Mouse (Mus musculus): ENCODE measurements at regions not wholly inside any gene's neighbourhood (a gene's known extent, or its start where the extent isn't known, plus 50 kb on each side); places are given as distances from the start of the nearest gene placed in this dataset.

DNA sequence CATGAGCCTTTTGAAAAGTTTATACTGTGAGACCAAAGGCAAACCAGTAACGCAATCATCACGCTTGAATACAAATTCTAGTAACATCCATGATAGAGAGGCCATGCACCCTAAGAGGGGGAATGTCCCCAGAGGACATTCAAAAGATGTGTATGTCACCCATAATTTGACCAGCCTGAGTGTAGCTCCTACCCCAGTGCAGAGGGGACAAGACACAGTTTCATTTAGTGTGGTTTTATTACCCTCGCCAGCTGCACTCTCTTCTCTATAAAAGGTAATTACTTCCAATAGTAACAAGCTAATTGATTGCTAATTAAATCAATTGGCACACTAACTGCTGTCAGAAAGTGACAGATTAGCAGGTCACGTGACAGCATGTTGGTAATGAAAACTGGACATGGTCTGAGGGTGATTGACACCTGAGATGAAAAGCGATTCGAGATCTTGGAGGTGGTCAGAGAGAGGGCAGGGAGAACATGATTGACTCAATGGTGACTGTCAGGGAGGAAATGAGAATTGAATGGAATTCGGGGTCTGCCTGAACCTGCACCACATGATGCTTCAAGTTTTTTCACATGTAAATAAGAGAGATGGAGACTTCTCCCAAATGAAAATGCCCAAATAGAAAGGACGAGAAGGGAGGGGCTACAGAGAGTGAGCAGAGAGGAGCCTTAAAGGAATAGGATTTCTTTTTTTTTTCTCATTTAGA is 309.9 kb downstream of the En1 start:
- no peak for DNase-seq (ENCODE audit: low spot score)

DNA sequence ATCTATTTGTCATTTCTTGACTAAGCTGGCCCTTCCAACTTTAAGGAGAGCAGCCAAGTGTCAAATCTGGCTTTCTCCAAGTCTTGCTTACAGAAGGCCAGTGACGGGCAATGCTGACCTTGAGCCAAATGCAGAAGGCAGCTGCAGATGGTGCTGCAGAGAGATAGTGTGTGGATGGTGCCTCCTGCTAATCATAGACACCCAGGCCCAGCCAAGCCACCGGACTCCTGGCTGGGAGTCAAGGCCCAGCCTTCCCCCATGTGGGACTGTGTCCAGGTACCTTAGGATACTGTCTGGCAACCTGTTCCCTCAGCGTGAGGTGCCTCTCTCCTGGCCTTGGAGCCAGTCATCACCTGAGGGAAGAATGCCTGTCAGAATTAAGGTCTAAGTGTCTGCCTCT is 319.3 kb downstream of the En1 start:
- no peak for DNase-seq (ENCODE audit: low spot score)

DNA sequence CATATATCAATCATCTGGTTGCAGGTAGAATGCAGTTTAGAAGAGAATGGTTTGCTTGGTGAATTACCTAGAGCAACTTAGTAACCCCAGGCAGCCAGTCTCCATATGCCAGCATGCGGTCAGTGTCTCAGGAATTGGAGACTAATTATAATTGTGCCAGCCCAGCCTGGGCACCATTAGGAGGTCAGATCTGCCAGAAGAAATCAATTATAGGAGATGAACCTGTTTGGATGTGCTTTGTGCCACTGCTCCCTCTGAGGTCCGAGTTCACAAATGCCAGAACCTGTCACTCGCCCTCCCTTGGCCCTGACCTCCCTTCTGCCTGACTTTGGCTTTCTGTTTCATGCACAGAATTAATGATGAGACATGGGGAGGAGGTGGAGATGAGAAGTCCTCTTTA is 323.1 kb downstream of the En1 start:
- DNase-seq (ENCODE audit: low spot score), result peak; percentile 1

DNA sequence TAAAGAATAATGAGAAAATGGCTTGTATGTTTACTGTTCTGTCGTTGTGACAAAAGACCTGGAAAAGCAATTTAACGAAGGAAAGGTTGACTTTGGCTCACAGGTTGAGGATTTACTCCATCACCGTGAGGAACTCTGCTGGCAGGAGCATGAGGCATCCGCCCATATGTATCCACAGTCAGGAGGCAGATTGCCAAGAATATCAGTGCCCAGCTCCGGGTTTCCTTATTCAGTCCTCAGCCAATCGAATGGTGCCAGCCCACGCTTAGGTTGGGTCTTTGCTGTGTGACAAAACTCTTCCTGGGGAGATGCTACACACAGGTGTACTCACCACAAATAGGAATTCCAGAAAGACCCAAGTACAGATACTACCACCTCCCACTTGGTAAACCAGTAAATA is 327.9 kb downstream of the En1 start:
- no peak for DNase-seq (ENCODE audit: low spot score)

DNA sequence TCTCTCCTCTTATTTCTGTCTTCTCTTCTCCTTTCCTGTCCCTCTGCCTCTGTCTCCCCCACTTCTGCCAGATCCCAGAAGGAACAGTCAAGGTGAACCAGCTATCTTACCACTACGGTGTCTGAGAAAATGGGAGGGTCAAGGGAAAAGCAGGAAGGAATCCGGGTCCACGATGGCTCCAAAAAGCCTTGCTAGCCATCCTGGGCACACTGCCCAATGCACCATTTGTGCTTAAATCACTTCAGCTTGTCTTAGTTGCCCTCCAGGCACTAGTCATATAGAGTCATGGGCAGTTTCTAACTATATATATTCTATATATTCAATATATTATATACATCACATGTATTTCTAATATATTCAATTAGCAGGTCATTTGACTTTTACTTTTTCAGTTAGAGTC is 333.1 kb downstream of the En1 start:
- DNase-seq (ENCODE audit: low spot score), result no peak

DNA sequence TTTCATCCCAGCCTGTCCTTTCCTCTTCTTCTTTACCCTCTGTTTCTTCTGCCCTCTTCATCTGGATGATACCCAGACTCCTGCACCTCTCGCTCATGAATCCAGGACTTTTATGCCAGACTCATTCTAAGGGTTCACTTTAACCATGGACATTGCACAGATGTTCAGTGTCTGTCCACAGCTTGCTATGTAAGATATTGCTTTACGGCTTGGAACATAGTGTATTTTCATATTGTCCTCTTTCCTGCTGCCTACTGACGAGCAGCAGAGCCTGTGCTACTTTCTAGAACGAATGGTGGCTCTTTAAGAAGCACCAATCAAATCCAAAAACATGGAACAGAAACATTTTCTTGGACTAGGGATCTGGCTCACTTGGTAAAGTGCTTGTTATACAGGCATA is 341.5 kb downstream of the En1 start:
- DNase-seq (ENCODE audit: low spot score), result no peak

DNA sequence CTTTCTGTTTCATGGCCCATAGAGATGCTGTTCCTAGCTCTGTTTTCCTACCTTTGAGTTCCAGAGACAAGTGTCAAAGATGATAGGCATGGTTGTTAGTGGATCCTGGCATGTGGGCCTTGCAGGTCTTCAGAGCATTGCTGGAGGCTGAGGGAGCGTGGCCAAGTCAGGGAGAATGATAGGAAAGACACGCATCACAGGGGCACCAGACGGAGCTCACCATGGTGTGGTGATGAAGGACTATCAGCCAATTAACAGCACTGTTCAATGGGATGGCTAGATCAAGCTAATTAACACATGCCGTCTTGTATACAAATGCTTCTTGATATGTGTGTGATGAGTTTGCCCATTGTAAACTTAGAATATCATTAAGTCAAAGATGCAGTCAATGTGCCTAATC is 344.1 kb downstream of the En1 start:
- no peak for DNase-seq (ENCODE audit: low spot score)

DNA sequence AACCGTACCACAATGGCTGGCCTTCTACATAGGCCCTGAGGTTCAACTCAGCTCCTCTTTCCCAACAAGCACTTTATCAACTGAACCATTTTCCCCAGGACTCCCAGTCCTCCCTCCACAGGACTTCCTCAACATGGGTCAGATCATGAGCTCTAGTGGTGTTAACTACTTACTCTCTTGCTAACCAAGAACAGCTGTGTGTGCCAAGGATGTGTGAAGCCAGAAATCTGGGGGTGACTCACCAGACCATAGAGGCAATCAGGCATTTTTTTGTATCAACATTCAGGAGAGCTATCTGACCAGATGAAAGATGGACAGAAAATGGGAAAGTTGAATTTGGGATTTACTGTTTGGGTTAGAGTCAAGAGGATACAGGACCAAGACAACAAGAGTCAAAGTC is 359.0 kb downstream of the En1 start:
- DNase-seq (ENCODE audit: low spot score), result no peak

DNA sequence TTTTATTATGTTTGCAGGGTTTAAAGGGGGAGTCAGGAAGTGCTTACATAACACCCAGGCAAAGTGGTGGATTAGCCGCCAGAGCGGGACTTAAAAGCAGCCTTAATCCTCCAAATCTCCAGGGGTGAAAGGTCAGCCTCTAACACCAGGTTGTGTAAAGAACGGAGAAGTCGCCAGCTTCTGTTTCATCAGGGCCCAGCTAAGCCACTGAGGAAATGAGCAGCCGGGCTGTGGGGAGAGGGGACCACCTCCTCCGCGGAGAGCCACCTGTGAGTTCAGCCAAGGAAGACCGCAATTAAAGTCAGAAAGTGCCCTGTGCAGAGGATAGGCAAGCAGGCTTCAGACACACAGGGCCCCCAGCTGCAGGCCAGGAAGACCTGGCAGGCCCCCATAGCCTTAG is 359.8 kb downstream of the En1 start:
- peak; percentile 30 for DNase-seq (ENCODE audit: low spot score)

DNA sequence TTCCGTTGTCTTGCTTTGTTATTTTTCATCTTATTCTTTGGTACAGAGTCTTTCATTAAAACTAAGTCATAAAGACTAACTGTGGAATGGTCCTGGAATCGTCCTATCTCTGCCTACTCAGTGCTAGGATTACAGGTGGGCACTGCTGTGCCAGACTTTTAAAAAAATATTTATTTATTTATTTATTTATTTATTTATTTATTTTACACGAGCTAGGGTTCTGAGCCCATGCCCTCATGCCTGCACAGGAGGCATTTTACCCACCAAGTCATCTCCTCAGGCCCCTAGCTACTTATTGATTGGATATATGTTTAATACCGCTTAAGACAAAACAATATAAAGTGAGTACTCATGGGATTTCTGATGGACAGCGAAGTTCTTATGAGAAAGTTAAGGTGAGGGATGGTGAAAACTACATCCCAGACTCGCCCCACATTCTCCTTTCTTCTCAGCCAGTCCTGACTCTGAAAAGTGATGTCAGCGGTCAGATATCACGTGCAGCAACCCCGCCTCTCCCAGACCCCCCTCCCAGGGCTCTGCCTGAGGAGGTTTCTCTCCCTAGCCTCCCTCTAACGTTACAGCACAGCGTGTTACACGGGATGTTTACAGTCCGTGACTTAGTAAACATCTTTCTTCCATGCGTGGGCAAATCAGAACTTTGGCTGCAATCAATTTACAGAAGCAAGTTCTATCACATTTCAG is 361.4 kb downstream of the En1 start:
- DNase-seq (ENCODE audit: low spot score), result peak; percentile 53

DNA sequence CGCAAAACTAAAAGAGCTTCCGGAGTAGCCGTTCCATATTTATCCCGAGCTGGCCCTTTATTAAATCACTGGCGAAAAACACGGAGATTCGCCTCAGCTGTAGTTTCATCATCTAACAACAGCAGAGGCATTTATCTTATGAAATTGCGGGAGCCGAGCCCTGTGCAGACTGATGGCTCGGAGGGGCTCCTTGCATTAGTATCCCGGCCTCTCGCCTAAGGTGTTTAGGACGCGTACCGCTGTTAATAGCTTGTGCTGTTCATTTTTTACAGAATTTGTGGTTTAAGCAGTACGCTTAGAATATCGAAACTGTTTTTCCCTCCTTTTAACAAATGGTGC is 361.9 kb downstream of the En1 start:
- no peak for DNase-seq (ENCODE audit: low spot score)

DNA sequence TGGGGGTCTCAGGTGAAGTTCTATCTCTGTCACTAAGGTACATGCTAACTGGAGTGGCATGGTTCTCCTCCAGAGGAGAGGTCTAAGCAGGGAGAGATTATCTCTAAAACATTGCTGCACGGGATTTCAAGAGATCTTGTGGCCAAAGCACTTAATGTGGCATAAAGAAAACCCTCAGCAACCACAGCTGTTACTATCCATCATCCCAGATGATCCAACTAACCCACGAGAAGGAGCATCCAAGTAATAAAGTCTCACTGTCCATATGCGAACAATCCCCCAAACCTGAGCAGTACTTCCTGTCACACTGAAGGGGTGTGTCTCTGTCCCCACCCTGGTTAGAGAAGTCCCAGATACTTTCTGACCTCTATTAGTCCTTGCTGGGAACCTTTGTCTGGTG is 363.9 kb downstream of the En1 start:
- no peak for DNase-seq (ENCODE audit: low spot score)

DNA sequence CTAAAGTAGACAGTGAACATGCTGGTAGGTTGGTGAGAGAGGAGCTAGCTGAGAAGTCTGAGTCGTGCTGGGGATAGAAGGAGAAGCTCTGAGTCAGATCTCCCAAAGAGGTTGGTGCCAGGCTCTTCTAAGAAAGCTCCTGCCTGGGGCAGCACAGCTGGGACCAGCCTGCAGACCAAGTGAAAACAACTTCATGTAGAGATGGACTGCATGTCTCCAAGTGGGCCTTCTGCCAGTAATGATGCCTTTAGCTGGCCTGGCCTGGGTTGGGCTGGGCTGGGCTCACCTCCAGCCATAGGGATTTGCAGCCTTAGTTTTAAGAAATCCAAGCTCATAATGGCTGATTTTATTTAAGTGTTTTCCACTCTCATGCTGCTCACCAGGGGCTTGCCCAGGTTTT is 357.7 kb downstream of the Insig2 start:
- DNase-seq (ENCODE audit: low spot score), result no peak

DNA sequence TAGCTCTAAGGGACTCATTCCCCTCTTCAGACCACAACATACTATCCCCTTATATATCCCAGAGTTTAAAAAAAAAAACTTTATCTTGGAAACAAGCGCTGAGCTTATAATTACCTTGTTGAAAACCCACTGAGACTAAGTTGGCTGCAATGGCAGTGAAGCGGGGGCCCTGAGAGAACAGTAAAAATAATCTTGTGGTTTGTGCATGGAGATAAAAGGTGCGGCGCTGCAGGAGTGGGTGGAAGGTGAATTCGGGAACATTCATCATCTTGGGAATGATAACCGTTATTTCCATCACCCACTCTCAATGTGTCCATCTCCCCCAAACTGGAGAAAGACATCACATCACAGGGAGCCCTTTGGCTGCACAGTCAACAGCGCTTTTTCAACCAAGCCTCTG is 327.9 kb downstream of the Insig2 start:
- DNase-seq (ENCODE audit: low spot score), result no peak

DNA sequence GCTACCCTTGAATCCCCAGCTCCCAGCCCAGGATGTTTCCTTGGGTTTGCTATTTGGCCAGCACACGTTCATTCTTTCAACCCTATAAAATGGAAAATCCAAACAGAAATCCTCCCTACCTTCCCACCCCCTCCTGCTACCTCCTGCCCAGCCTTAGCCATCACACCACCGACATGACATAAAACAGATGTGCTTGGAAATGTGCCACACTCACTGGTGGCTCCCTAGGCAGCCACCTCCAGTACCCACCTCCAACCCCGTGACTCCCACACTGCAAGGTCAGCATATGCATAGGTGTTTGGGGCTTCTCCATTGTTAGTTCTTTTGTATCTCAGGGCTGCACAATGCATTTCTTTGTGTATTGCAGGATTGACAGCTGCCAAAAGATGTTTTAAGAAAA is 327.2 kb downstream of the Insig2 start:
- DNase-seq (ENCODE audit: low spot score), result no peak

DNA sequence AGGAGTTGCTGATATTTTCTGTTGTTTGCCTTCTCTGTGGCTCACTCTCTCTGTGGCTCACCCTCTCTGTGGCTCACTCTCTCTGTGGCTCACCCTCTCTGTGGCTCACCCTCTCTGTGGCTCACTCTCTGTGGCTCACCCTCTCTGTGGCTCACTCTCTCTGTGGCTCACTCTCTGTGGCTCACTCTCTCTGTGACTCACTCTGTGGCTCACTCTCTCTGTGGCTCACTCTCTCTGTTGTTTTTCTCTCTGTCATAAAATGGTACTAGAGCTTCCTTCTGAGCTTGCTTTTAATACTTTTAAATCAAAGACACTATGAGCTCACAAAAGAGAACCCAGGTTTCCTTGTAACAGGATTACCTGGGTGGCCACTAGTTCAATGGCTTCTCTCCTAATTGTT is 320.3 kb downstream of the Insig2 start:
- DNase-seq (ENCODE audit: low spot score), result no peak

DNA sequence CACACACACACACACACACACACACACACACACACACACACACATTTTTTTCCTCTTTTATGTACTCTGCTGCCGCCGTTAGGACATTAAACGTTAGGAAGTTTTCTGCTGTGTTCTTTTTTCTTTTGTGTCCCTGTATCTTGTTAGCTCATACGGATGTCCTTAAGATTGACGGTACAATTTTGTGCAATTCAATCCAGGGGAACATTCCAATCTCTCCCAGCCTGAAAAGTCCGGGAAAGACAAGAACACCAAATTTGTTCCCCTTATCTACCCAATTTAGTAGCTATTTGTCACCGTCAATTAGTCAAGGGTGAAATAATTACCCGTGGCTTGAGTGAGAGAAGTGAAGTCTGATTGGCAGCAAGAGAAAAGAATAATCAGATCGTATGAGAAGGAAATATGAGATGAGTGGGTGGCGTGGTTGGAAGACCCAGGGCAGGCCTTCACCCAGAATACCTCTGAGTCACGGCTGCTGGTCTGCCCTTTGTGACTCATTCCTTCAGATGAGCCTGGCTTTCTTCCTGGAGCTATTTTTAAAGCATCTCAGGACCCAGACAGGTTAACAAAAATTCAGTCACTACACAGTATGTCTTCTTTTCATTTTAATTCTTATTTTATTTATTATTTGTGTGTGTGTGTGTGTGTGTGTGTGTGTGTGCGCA is 318.4 kb downstream of the Insig2 start:
- DNase-seq (ENCODE audit: low spot score), result peak; percentile 14

DNA sequence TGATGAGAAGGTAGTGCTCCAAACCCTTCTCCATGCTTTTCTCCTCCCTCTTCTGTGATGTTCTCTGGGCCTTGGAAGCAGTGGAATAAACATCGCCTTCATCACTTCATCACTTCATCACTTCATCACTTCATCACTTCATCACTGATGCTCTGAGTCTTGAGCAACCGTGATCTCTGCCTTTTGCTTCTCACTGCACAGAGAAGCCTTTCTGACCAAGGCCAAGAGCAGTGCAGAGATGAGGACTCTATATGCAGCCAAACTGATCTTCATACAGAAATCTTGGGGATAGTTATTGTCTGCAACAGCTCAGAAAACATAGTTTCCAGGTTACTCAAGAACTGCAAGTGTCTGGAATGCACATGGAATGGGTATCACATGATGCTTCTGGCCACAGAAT is 303.0 kb downstream of the Insig2 start:
- DNase-seq (ENCODE audit: low spot score), result no peak

DNA sequence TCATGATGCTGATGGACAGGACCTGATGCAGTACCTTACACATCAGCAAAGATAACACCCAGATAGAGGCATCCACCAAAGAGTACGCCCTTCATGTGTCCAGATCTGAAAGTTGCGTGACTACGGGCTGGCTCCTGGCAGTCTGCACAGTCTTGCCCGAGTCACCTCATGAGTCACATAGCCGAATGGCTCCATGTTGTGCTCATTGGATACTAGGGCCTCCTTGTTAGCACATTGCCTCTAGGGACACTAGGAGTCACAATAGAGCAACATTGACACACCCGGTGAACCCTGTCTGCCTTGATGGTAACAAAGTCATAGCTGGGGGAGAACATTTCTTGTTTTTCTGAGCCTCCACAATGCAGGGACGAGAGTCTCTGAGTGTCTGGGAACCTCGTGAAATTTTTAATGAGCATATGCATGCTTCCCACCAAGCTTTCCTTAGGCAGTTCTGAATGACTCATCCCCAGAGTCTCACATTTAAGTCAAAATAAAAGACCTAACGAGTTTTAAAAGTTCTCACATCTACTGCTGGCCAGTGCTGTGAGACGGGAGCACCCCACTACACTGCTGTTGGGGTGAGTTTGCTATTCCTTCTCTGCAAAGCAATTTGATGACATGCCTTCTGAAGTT is 297.5 kb downstream of the Insig2 start:
- no peak for DNase-seq (ENCODE audit: low spot score)

DNA sequence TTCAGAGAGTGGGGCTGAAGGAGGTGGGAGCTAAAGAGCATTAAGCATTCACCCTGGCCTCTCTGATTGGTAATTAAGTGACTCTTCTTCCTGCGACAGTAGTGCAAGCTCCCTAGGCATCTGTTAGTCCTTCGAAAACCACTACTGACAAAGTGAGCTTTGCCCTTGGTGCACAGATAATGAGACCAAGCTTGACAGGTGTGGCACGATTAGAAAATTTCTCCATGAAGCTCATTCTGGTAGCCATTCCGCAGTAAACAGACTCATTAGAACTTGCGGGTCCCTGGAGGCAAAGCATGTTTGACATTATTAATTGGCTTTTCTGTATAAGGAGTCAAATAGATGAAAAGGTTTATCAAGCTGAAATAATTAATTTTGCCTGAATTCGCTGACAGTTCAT is 285.8 kb downstream of the Insig2 start:
- DNase-seq (ENCODE audit: low spot score), result peak; percentile 58

DNA sequence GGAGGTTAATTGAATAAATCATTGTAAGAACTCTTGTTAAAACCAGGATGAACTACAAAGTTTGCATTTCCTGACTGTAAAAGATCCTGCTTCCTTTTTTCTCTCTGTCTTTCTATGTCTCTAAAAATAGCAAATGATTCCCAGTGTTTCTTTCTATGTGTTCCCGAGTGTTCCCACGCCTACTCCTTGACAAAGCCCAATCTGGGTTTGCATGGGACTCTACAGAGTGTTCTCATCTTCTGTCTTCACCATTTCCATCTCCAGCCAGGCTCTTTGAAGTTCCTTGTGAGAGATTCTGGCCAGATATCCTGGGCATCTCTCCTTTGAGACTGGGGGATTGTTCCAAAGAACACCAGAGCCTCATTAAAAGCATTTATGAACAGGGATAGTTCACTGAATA is 285.0 kb downstream of the Insig2 start:
- DNase-seq (ENCODE audit: low spot score), result peak; percentile 9

DNA sequence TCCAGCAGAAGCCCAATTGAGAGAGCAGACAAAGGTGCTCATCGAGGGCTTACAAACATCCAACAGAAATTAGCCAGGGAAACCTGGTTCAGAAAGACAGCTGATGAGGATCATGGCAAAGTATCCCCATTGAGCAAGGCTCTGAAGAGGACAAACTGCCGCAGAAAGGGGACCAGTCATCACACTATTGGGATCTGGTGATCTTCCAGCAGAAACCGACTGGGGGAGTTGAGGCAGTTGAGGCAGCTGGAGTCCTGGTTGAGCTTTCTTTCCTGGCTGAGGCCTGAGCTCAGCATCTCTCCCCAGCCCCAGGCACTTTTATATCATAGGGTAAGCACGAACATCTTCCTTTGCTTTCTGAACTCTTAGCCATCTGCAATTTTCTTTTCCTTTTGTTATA is 282.7 kb downstream of the Insig2 start:
- DNase-seq (ENCODE audit: low spot score), result no peak
